Mouse (Mus musculus) CH12.LX (cell line): ENCODE measurements around the gene Gng5. TPM values are rescaled to one million over a fixed set of nuclear protein-coding genes. Genes with fewer than 3 reads are reported as not detected.

Source experiments
- DNase-seq: peaks from one replicate; pipeline ENCODE4 v3.0.0-alpha.2; 2013; ENCODE audit errors: extremely low read depth
- H3K27ac ChIP-seq: 2 replicates; pipeline ENCODE4 v1.5.1; 2012; ENCODE audit warnings: low read depth, mild to moderate bottlenecking, control low read depth, moderate library complexity; ENCODE audit not compliant: insufficient read depth
- H3K27me3 ChIP-seq: replicated peaks from 2 replicates; pipeline ENCODE3; 2012; ENCODE audit warnings: inconsistent platforms
- H3K36me3 ChIP-seq, 2 experiments: replicated peaks in 1 of 2; 2 replicates each; pipeline versions ENCODE3 to v1.6.1; 2012; ENCODE audit warnings: inconsistent platforms in 1 of 2, low read length in 1 of 2, mild to moderate bottlenecking in 1 of 2, mixed read lengths in 1 of 2, moderate library complexity in 1 of 2; ENCODE audit not compliant: control insufficient read depth in 1 of 2, insufficient read depth in 1 of 2
- H3K4me1 ChIP-seq, 2 experiments: 2 replicates each; pipeline ENCODE4 v1.6.1; 2012; ENCODE audit warnings: inconsistent platforms in 1 of 2, moderate library complexity in 1 of 2; ENCODE audit not compliant: insufficient read depth in 2 of 2, control insufficient read depth in 1 of 2
- H3K4me2 ChIP-seq: 2 replicates; pipeline ENCODE4 v1.6.1; 2012; ENCODE audit warnings: low read depth, mild to moderate bottlenecking, control low read depth; ENCODE audit not compliant: poor library complexity, insufficient read depth, severe bottlenecking
- H3K4me3 ChIP-seq, 3 experiments: fragments of 150-350 bp in 1 of 3; sonication (generic) in 1 of 3; replicated peaks in 1 of 3; 2 replicates each; pipeline versions ENCODE3 to v1.5.1; 2011 to 2012; ENCODE audit warnings: low read depth in 2 of 3, low read length in 2 of 3, mild to moderate bottlenecking in 2 of 3, moderate library complexity in 2 of 3, control low read depth in 1 of 3, improper control_type of control experiment in 1 of 3, inconsistent platforms in 1 of 3, mixed read lengths in 1 of 3; ENCODE audit not compliant: poor library complexity in 1 of 3
- H3K79me2 ChIP-seq: replicated peaks from 2 replicates; pipeline ENCODE4 v1.6.1; 2012; ENCODE audit warnings: mild to moderate bottlenecking, moderate library complexity; ENCODE audit not compliant: control insufficient read depth, poor library complexity, insufficient read depth, severe bottlenecking; ENCODE audit errors: extremely low read depth
- H3K9ac ChIP-seq: 2 replicates; pipeline ENCODE4 v1.6.1; 2012; ENCODE audit warnings: low read depth, mild to moderate bottlenecking, control low read depth, moderate library complexity; ENCODE audit not compliant: insufficient read depth
- H3K9me3 ChIP-seq: replicated peaks from 2 replicates; pipeline ENCODE3; 2012; ENCODE audit warnings: low read length, inconsistent platforms, mixed read lengths
- CHD2 ChIP-seq: IDR thresholded peaks from 2 replicates; pipeline ENCODE4 v1.6.1; 2011; ENCODE audit warnings: low read length, improper control_type of control experiment
- ELF1 ChIP-seq: IDR thresholded peaks from 2 replicates; pipeline ENCODE4 v1.6.1; 2014; ENCODE audit warnings: low read depth, mild to moderate bottlenecking, inconsistent platforms, low read length, improper control_type of control experiment
- EP300 ChIP-seq: IDR thresholded peaks from 2 replicates; pipeline ENCODE4 v1.6.1; 2011; ENCODE audit warnings: low read length, improper control_type of control experiment
- GABPA ChIP-seq: IDR thresholded peaks from 2 replicates; pipeline ENCODE4 v1.6.1; 2012; ENCODE audit warnings: low read depth, low read length, improper control_type of control experiment, inconsistent platforms; ENCODE audit not compliant: insufficient replicate concordance
- HCFC1 ChIP-seq: IDR thresholded peaks from 2 replicates; pipeline ENCODE4 v1.6.1; 2012; ENCODE audit warnings: low read depth, mild to moderate bottlenecking, inconsistent platforms, low read length, improper control_type of control experiment
- JUND ChIP-seq: conservative IDR thresholded peaks from 2 replicates; pipeline ENCODE4 v1.6.1; 2011; ENCODE audit warnings: low read depth, low read length, improper control_type of control experiment
- MAX ChIP-seq: IDR thresholded peaks from 2 replicates; pipeline ENCODE4 v1.6.1; 2011; ENCODE audit warnings: low read length, improper control_type of control experiment
- MEF2A ChIP-seq: IDR thresholded peaks from 2 replicates; pipeline ENCODE4 v1.6.1; 2014; ENCODE audit warnings: low read depth, mild to moderate bottlenecking, inconsistent platforms, low read length, improper control_type of control experiment, borderline replicate concordance
- MXI1 ChIP-seq: IDR thresholded peaks from 2 replicates; pipeline ENCODE4 v1.6.1; 2011; ENCODE audit warnings: mild to moderate bottlenecking, low read depth, low read length, improper control_type of control experiment
- MYC ChIP-seq: IDR thresholded peaks from 2 replicates; pipeline ENCODE4 v1.6.1; 2011; ENCODE audit warnings: low read depth, mild to moderate bottlenecking, improper control_type of control experiment, low read length
- POLR2AphosphoS2 ChIP-seq: IDR thresholded peaks from 2 replicates; pipeline ENCODE4 v1.6.1; 2011; ENCODE audit warnings: low read depth, low read length, improper control_type of control experiment
- RCOR1 ChIP-seq: conservative IDR thresholded peaks from 2 replicates; pipeline ENCODE4 v1.6.1; 2012; ENCODE audit warnings: low read depth, mild to moderate bottlenecking, inconsistent platforms, low read length, improper control_type of control experiment
- SIN3A ChIP-seq: IDR thresholded peaks from 2 replicates; pipeline ENCODE4 v1.6.1; 2012; ENCODE audit warnings: low read length, improper control_type of control experiment, inconsistent platforms
- SMC3 ChIP-seq: IDR thresholded peaks from 2 replicates; pipeline ENCODE4 v1.6.1; 2011; ENCODE audit warnings: low read depth, low read length, improper control_type of control experiment
- TBP ChIP-seq: conservative IDR thresholded peaks from 2 replicates; pipeline ENCODE4 v1.6.1; 2011; ENCODE audit warnings: low read depth, low read length, improper control_type of control experiment
- ZC3H11A ChIP-seq: IDR thresholded peaks from 2 replicates; pipeline ENCODE4 v1.6.1; 2012; ENCODE audit warnings: low read depth, mild to moderate bottlenecking, inconsistent platforms, low read length, improper control_type of control experiment
- ZKSCAN1 ChIP-seq: IDR thresholded peaks from 2 replicates; pipeline ENCODE4 v1.6.1; 2012; ENCODE audit warnings: low read depth, inconsistent platforms, low read length, improper control_type of control experiment, borderline replicate concordance
- ZMIZ1 ChIP-seq: IDR thresholded peaks from 2 replicates; pipeline ENCODE4 v1.6.1; 2012; ENCODE audit warnings: low read depth, mild to moderate bottlenecking, inconsistent platforms, low read length, improper control_type of control experiment
- dilution Hi-C: fragments of 300-500 bp; cut with MboI; formaldehyde crosslinking; loops from 2 replicates; pipeline ENCODE4 v1.14.3; 2020; ENCODE audit warnings: low sequenced_read_pairs; ENCODE audit not compliant: extremely low pct_unique_long_range_greater_than_20kb, extremely low pct_ligation_motif_present
- in situ Hi-C: fragments of 300-500 bp; cut with MboI; formaldehyde crosslinking; loops from 3 replicates; pipeline ENCODE4 v1.14.3; 2019; ENCODE audit warnings: low sequenced_read_pairs, low pct_ligation_motif_present, low pct_unique_long_range_greater_than_20kb, mixed read lengths
- polyA plus RNA-seq: library from polyadenylated mRNA; unstranded; fragments of >175 nt; gene quantifications from 2 replicates; pipeline ENCODE4 v1.2.1, GENCODE M21; 2012; ENCODE audit warnings: low read depth; ENCODE audit not compliant: insufficient read length
- total RNA-seq, 2 experiments: library from RNA; depleted of rRNA; stranded (reverse); fragments of 300-350 nt in 1 of 2; fragments of >200 nt in 1 of 2; gene quantifications; 2 replicates each; pipeline ENCODE4 v1.2.3; 2012 to 2014

The Gng5 gene
- total and polyA plus RNA-seq, 3 experiments = 398 to 677 (median 603) TPM

DNA sequence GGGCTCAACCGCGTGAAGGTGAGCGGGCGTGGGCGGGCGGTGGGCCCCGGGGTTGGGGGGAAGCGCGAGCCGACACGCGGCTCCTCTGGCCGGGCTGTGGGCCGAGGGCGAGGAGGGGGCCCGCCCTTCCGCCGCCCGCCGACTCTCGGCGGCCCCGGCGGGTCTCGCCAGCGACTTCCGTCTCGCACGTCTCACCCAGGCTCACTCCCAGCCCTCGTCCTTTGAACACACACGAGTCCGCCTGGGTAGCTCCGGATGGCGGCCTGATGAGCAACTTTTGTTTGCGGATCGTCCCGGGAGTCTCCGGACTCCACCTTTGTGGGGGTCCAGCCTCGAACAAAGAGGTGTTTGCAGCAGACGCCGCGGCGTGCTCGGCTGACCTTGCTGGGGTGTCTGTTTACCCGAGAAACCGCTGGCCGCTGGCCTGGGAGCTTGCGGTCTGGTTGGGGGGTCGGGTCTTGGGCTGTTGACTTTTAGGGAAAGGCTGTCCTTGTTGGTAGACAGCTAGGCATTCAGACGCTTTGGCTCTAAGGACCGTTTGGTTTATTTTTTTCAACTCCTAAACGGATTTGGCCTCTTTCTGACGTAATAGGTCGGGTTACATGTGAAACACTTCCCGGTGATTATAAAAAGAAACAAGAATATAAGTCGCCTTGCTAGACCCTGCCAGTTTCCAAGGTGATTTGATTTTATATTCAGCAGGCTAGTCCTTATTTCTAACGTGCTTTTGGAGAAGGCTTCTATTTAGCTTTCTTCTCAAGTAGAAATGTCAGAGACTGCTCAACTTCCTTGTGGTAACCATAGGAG is 599 bp downstream of the Gng5 start (continued):
- TF ChIP-seq EP300 (no peak), MYC (0 out of 2 replicates have a peak, but pooled peaks have one; percentile 67), TBP (0 out of 2 replicates have a peak, but pooled peaks have one; percentile 8)

DNA sequence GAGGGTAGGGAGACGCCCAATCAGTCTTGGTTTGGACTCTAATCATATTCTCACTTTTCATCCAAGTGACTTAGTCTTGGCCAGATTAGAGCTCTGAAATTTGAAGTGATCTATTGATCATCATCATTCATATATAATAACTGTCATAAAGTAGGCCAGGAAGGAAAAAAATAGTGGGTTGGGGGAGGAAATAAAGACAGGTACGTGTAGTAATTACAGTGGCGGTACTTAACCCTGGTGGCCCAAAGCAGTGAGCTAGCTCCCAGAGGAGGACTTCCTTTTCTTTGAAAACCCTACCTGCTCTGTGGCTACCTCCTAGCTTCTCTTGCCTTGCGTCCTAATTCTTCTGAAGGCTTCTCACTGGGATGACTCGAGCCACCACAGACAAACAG is 1.2 kb downstream of the Gng5 start:
- dilution Hi-C loops (no loop called here), in situ Hi-C loops (no loop called here)
- Histone ChIP-seq H3K4me3 (peak overlapping the region; percentile 76 to 95 (median 81)), H3K4me1 (peaks cover 5 to 46% of the 10 kb centered on the region in 2 experiments; a peak in 2 of 4 replicates), H3K9ac (peak overlapping the region; percentile 96), H3K9me3 (no peaks in the 10 kb centered on the region), H3K36me3 (peaks cover 24 to 42% of the 10 kb centered on the region in 2 experiments), H3K27me3 (no peaks in the 10 kb centered on the region), H3K79me2 (peaks cover 44% of the 10 kb centered on the region), H3K27ac (peak overlapping the region; percentile 71; the same call in 1 of the 2 replicates), H3K4me2 (peak overlapping the region; percentile 64)
- TF ChIP-seq SIN3A (no peak), MEF2A (0 out of 2 replicates have a peak, but pooled peaks have one; percentile 2), ZC3H11A (no peak), MXI1 (no peak), GABPA (no peak), POLR2AphosphoS2 (no peak; the same call in 1 of the 2 replicates), ZKSCAN1 (no peak), HCFC1 (no peak), SMC3 (no peak), CHD2 (peak; percentile 48; the same call in 1 of the 2 replicates), ZMIZ1 (no peak; the same call in 1 of the 2 replicates), RCOR1 (no peak), MAX (no peak), JUND (no peak), ELF1 (no peak), TBP (0 out of 2 replicates have a peak, but pooled peaks have one; percentile 8), MYC (no peak)
- peak; percentile 34 for DNase-seq
